Mouse (Mus musculus) kidney, adult 2 months (tissue): ENCODE measurements around the gene Plxna3.

Experiments
- CTCF ChIP-seq: fragments of 200-500 bp; conservative IDR thresholded peaks from 2 replicates; pipeline ENCODE4 v1.5.1; 2011; ENCODE audit warnings: low read depth, mild to moderate bottlenecking, control low read depth, low read length, moderate library complexity, mixed read lengths; ENCODE audit not compliant: insufficient read depth, insufficient read length
- POLR2A ChIP-seq: fragments of 200-500 bp; IDR thresholded peaks from one replicate; pipeline ENCODE4 v1.6.1; 2011; ENCODE audit warnings: low read depth, low read length, control low read depth

DNA sequence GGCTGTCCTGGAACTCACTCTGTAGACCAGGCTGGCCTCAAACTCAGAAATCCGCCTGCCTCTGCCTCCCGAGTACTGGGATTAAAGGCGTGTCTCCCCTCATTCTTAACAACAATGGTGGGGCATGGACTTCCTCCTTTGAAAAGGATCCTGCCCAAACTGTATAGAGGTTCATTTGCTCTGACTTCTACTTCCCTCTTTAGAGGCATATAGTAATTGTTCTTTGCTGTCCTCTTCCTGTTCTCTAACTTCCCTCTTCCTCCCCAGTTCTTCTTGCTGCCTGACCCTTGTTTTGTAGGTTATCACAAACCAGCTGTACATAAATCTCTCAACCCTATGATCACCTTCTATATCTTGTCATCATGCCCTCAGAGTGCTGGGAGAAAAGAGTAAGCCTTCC lies 29.1 kb upstream of the Plxna3 start:
- TF ChIP-seq CTCF = no peak
- no peak for TF ChIP-seq POLR2A
